Mouse (Mus musculus) layer of hippocampus, adult 2 months (tissue): ENCODE measurements around the gene BC048679. TPM values are rescaled to one million over a fixed set of nuclear protein-coding genes. Genes with fewer than 3 reads are reported as not detected.
A peak's percentile ranks its signal among the peaks of the same experiment; 100 is the strongest.

ENCODE experiments used
- DNase-seq, 2 experiments: peaks; one replicate each; pipeline ENCODE4 v3.0.0; 2022; ENCODE audit warnings: low spot score in 2 of 2
- H3K27ac ChIP-seq: fragments of 200-600 bp; 2 replicates; pipeline ENCODE4 v1.8.1; 2022
- H3K4me3 ChIP-seq: fragments of 200-600 bp; 2 replicates; pipeline ENCODE4 v1.8.1; 2022; ENCODE audit warnings: mild to moderate bottlenecking
- CTCF ChIP-seq: fragments of 200-600 bp; conservative IDR thresholded peaks from 2 replicates; pipeline ENCODE4 v1.8.1; 2022; ENCODE audit warnings: antibody characterized with exemption, mild to moderate bottlenecking, moderate library complexity
- long read RNA-seq, 2 experiments: library from polyadenylated mRNA; stranded (forward); transcript quantifications; one replicate each; pipeline ENCODE4 v2.0.0; 2021; ENCODE audit warnings: borderline mapping rate in 2 of 2
- total RNA-seq, 2 experiments: library from RNA; stranded (reverse); gene quantifications; 2 replicates each; pipeline ENCODE4 v1.2.3; 2021

BC048679 gene
- total RNA-seq: not detected
- long read RNA-seq, experiment 1: 0 reads
- long read RNA-seq, experiment 2: 0 reads

- Histone ChIP-seq H3K4me3 (no peak within 1 kb of the TSS), H3K27ac (no peak within 1 kb of the TSS)
- TF ChIP-seq CTCF: no peak
- no peak for DNase-seq
These were observed at the start of gene BC048679 for GRCm38 (mm10) chr7:81498181-81498580. BC048679 (minus strand) TSS chr7:81498281.

- Histone ChIP-seq H3K27ac (no peak overlapping the region; the same call in 1 of the 2 replicates), H3K4me3 (no peak overlapping the region)
- no peak for TF ChIP-seq CTCF
- no peak for DNase-seq
These were observed 44.9 kb upstream of the BC048679 start for GRCm38 (mm10) chr7:81542934-81543333.

GRCm38 (mm10) chr7:81541924-81542524 is 43.9 kb upstream of the BC048679 start:
- peak; percentile 73 to 74 for DNase-seq
- TF ChIP-seq CTCF: no peak
- no peak overlapping the region for H3K4me3 ChIP-seq
- peak overlapping the region; percentile 85 for H3K27ac ChIP-seq

- Histone ChIP-seq H3K27ac (peak overlapping the region; percentile 85), H3K4me3 (no peak overlapping the region)
- TF ChIP-seq CTCF: no peak
- peak; percentile 25 to 36 for DNase-seq
These were observed 42.9 kb upstream of the BC048679 start for GRCm38 (mm10) chr7:81540999-81541398.

- DNase-seq: peak; percentile 25 to 39
- Histone ChIP-seq H3K4me3 (no peak overlapping the region), H3K27ac (peak overlapping the region; percentile 85)
- TF ChIP-seq CTCF: no peak
These were observed 41.5 kb upstream of the BC048679 start for GRCm38 (mm10) chr7:81539565-81539964.

GRCm38 (mm10) chr7:81538070-81538675 is 40.1 kb upstream of the BC048679 start:
- DNase-seq: peak; percentile 47 to 51
- TF ChIP-seq CTCF: no peak

GRCm38 (mm10) chr7:81536478-81536877 is 38.4 kb upstream of the BC048679 start:
- DNase-seq: no peak

More at GRCm38 (mm10) chr7:81538070-81538675, 40.1 kb upstream of the BC048679 start:
- Histone ChIP-seq H3K27ac (no peak overlapping the region; the same call in 1 of the 2 replicates), H3K4me3 (no peak overlapping the region)

GRCm38 (mm10) chr7:81531462-81531861 is 33.4 kb upstream of the BC048679 start:
- no peak for DNase-seq
- Histone ChIP-seq H3K4me3 (no peak overlapping the region), H3K27ac (no peak overlapping the region)
- TF ChIP-seq CTCF: no peak

More at GRCm38 (mm10) chr7:81536478-81536877, 38.4 kb upstream of the BC048679 start:
- Histone ChIP-seq H3K27ac (no peak overlapping the region), H3K4me3 (no peak overlapping the region)
- no peak for TF ChIP-seq CTCF

- H3K4me3 ChIP-seq: no peak overlapping the region
- TF ChIP-seq CTCF: no peak
- no peak overlapping the region for H3K27ac ChIP-seq
- DNase-seq: no peak
These were observed 30.8 kb upstream of the BC048679 start for GRCm38 (mm10) chr7:81528918-81529317.

- DNase-seq: no peak
- peak overlapping the region; percentile 93 for H3K27ac ChIP-seq
- peak overlapping the region; percentile 89 for H3K4me3 ChIP-seq
- no peak for TF ChIP-seq CTCF
These were observed 25.6 kb upstream of the BC048679 start for GRCm38 (mm10) chr7:81523663-81524017.

- TF ChIP-seq CTCF: peak; percentile 57
- Histone ChIP-seq H3K27ac (peak overlapping the region; percentile 93), H3K4me3 (peak overlapping the region; percentile 89)
- DNase-seq: peak; percentile 92 to 93
These were observed 25.1 kb upstream of the BC048679 start for GRCm38 (mm10) chr7:81523008-81523662.

GRCm38 (mm10) chr7:81516154-81517030 is 18.3 kb upstream of the BC048679 start:
- peak; percentile 68 for TF ChIP-seq CTCF
- no peak overlapping the region for H3K27ac ChIP-seq
- DNase-seq: no peak
- H3K4me3 ChIP-seq: no peak overlapping the region
